Mouse (Mus musculus) limb, embryonic 12.5 days (tissue): ENCODE results near the gene Cdh18. TPM values are rescaled to one million over a fixed set of nuclear protein-coding genes. Genes with fewer than 3 reads are reported as not detected.

Source experiments
- ATAC-seq: fragments of 200-750 bp; cut with Nextera tagmentation; 2 replicates; pipeline ENCODE4 v1.8.0; 2017; ENCODE audit warnings: low read depth, moderate TSS enrichment; ENCODE audit not compliant: insufficient number of reproducible peaks, insufficient read depth, low FRiP score, low TSS enrichment
- H3K27ac ChIP-seq: fragments of 300-500 bp; sonication (generic); 2 replicates; pipeline ENCODE4 v1.5.1; 2016; ENCODE audit warnings: mild to moderate bottlenecking, moderate library complexity
- H3K27me3 ChIP-seq: fragments of 300-500 bp; sonication (generic); 2 replicates; pipeline ENCODE4 v1.6.1; 2016; ENCODE audit warnings: mild to moderate bottlenecking, moderate library complexity
- H3K36me3 ChIP-seq: fragments of 300-500 bp; sonication (generic); 2 replicates; pipeline ENCODE4 v1.6.1; 2016; ENCODE audit warnings: mild to moderate bottlenecking, moderate library complexity
- H3K4me1 ChIP-seq: fragments of 300-500 bp; sonication (generic); replicated peaks from 2 replicates; pipeline ENCODE4 v1.6.1; 2016
- H3K4me2 ChIP-seq: fragments of 300-500 bp; sonication (generic); 2 replicates; pipeline ENCODE4 v1.6.1; 2016; ENCODE audit warnings: mild to moderate bottlenecking, moderate library complexity
- H3K4me3 ChIP-seq: fragments of 300-500 bp; sonication (generic); replicated peaks from 2 replicates; pipeline ENCODE4 v1.5.1; 2016; ENCODE audit warnings: mild to moderate bottlenecking
- H3K9ac ChIP-seq: fragments of 300-500 bp; sonication (generic); replicated peaks from 2 replicates; pipeline ENCODE4 v1.6.1; 2016; ENCODE audit warnings: mild to moderate bottlenecking, moderate library complexity
- H3K9me3 ChIP-seq: fragments of 300-500 bp; sonication (generic); 2 replicates; pipeline ENCODE4 v1.6.1; 2016; ENCODE audit warnings: mild to moderate bottlenecking, moderate library complexity
- WGBS: fragments of 180-500 bp; shearing (Covaris S2); methylation state at CpG from one replicate; pipeline ENCODE4 v1.1.7; 2016; 5-methylcytosine and 5-hydroxymethylcytosine counted together
- polyA plus RNA-seq: library from polyadenylated mRNA; unstranded; fragments of >200 nt; fragmentation: Nextera tagmentation; extraction: Ambion mirVana; gene quantifications from 2 replicates; pipeline ENCODE4 v1.2.1, GENCODE M21; 2016

Cdh18 gene
- polyA plus RNA-seq, 1 experiment from 2014 or later = 0.24 TPM

DNA sequence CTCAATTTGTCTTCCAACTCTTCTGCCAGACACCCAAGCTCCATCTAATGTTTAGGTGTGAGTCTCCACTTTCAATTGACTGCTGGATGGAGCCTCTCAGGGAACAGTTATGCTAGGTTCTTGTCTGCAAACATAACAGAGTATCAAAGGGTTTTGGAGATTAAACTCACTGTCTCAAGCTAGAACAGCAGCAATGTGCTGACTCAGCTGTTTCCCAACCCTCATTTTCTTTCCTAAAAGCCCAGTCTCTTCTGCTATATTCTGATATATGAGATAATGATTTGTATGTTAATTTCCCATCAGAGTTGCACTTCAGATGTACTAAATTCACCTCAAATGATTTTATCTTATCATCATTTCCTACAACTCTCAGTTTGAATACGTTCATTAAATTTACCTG, 398.4 kb downstream of the Cdh18 start:
- Histone ChIP-seq H3K9me3 (no peaks in the 10 kb centered on the region), H3K9ac (no peak overlapping the region), H3K36me3 (no peaks in the 10 kb centered on the region), H3K4me2 (no peak overlapping the region), H3K4me3 (no peak overlapping the region), H3K27ac (no peak overlapping the region), H3K4me1 (no peaks in the 10 kb centered on the region), H3K27me3 (no peaks in the 10 kb centered on the region)
- WGBS = 86% methylated on average over 1 of the region's 1 CpGs
- ATAC-seq = no peak

DNA sequence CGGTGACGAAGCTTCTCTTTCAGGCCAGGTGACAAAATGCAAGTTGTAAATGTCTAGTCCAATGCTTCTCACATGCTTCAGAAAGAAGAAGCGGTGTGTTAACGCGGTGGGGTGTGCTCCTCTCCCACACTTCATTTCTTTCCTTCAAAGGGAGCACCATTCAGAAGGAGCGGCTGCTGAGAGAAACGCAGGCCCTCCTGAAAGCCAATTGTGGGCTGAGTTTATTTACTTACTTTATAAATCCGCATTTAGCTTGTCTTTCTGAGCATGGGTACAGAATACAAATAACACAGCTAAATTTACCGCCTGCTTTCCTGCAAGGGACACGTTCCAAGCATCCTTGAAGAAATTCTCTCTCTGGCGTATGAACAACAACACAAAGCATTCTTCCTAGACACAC, 420.6 kb downstream of the Cdh18 start:
- H3K9ac ChIP-seq = no peak overlapping the region
- no peak overlapping the region for H3K4me2 ChIP-seq
- H3K27ac ChIP-seq = no peak overlapping the region
- H3K4me1 ChIP-seq = no peaks in the 10 kb centered on the region
- H3K4me3 ChIP-seq = no peak overlapping the region
- H3K9me3 ChIP-seq = no peaks in the 10 kb centered on the region
- H3K36me3 ChIP-seq = no peaks in the 10 kb centered on the region
- no peak for ATAC-seq
- 84% methylated on average over 11 of the region's 11 CpGs for WGBS
- H3K27me3 ChIP-seq = no peaks in the 10 kb centered on the region

- Histone ChIP-seq H3K36me3 (no peaks in the 10 kb centered on the region), H3K9me3 (no peaks in the 10 kb centered on the region), H3K9ac (no peak overlapping the region), H3K4me1 (no peaks in the 10 kb centered on the region), H3K4me3 (no peak overlapping the region), H3K4me2 (no peak overlapping the region), H3K27me3 (no peaks in the 10 kb centered on the region), H3K27ac (no peak overlapping the region)
- WGBS = 82% methylated on average over 5 of the region's 5 CpGs
- ATAC-seq = no peak
Observed at GRCm38 (mm10) chr15:22980136-22980535, 431.3 kb downstream of the Cdh18 start.

DNA sequence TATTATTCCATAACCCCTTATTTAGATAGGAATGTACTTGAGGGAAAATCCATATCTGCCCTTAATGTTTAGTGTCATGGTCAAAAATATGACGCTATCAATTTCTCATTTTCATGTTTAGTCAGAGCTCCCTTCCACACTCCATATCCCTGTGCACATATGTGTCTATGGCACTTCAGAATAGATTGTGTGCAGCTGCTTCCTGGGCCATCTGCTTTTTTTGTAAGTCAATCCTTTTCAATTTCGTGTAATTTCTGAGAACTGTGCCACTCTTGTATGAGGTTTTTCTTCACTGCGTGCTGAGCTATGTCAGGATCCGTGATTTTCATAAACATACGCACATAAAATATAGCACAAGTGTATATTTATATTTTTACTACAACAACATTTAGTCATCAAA, 435.8 kb downstream of the Cdh18 start:
- Histone ChIP-seq H3K9ac (no peak overlapping the region), H3K4me2 (no peak overlapping the region)

GRCm38 (mm10) chr15:23016680-23017079, 467.9 kb downstream of the Cdh18 start:
- Histone ChIP-seq H3K4me1 (no peaks in the 10 kb centered on the region), H3K27ac (no peak overlapping the region), H3K36me3 (no peaks in the 10 kb centered on the region), H3K4me2 (no peak overlapping the region), H3K4me3 (no peak overlapping the region), H3K9ac (no peak overlapping the region), H3K9me3 (no peaks in the 10 kb centered on the region), H3K27me3 (no peaks in the 10 kb centered on the region)
- 88% methylated on average over 5 of the region's 5 CpGs for WGBS
- no peak for ATAC-seq

More for the DNA sequence above, 435.8 kb downstream of the Cdh18 start:
- Histone ChIP-seq H3K27me3 (no peaks in the 10 kb centered on the region), H3K27ac (no peak overlapping the region), H3K4me3 (no peak overlapping the region), H3K36me3 (no peaks in the 10 kb centered on the region), H3K9me3 (no peaks in the 10 kb centered on the region), H3K4me1 (no peaks in the 10 kb centered on the region)
- 88% methylated on average over 5 of the region's 5 CpGs for WGBS
- ATAC-seq = no peak

DNA sequence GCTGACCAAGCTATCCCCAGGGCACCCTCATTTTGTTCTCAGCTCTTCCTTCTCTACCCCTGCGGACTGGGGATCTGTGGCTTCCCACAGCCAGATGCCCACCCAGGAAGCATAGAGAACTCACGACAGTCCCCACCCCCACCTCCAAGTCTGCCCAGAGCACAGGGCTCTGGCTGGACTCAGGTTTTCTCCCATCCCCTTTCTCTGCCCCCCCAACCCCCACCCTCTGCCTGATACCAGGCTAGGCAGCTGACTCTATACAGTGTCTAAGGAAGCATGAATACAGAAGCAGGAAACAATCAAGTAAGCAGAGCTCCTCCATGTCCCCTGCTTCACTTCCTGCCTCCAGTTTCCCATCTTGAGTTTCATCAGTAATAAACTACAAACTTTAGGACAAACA, 472.3 kb downstream of the Cdh18 start:
- H3K4me1 ChIP-seq = no peaks in the 10 kb centered on the region
- 39% methylated on average over 2 of the region's 2 CpGs for WGBS
- no peak overlapping the region for H3K27ac ChIP-seq
- no peak overlapping the region for H3K4me3 ChIP-seq
- H3K27me3 ChIP-seq = no peaks in the 10 kb centered on the region
- no peaks in the 10 kb centered on the region for H3K36me3 ChIP-seq
- no peak for ATAC-seq
- H3K4me2 ChIP-seq = no peak overlapping the region
- H3K9ac ChIP-seq = no peak overlapping the region
- H3K9me3 ChIP-seq = no peaks in the 10 kb centered on the region

DNA sequence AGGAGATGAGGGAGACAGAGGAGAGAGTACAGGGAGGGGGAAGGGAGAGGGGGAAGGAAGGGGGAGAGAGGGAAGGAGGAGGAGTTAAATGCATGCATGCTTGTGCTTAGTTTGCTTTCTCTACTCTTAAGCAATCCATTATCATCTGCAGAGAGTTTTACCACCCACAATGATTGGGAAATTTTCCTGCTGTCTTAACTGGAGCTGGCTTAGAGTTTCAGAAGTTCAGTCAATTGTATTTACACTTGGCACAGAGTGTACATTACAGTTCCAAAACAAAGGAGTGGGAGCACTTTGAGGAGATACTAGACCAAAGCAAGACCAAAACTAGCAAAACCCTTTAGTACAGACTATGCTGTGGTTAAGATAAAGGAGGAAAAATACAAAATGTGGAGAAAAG, 473.8 kb downstream of the Cdh18 start:
- Histone ChIP-seq H3K36me3 (no peaks in the 10 kb centered on the region), H3K9me3 (no peaks in the 10 kb centered on the region), H3K4me3 (no peak overlapping the region), H3K4me1 (no peaks in the 10 kb centered on the region), H3K27ac (no peak overlapping the region), H3K9ac (no peak overlapping the region), H3K4me2 (no peak overlapping the region), H3K27me3 (no peaks in the 10 kb centered on the region)
- ATAC-seq = no peak

GRCm38 (mm10) chr15:23035551-23036207, 486.9 kb downstream of the Cdh18 start:
- 10% methylated on average over 14 of the region's 14 CpGs for WGBS
- Histone ChIP-seq H3K4me1 (peaks cover 10% of the 10 kb centered on the region), H3K27ac (no peak overlapping the region), H3K36me3 (no peaks in the 10 kb centered on the region), H3K4me3 (peak overlapping the region; percentile 40), H3K9ac (peak overlapping the region; percentile 52), H3K9me3 (no peaks in the 10 kb centered on the region), H3K27me3 (peaks cover 8% of the 10 kb centered on the region; the same call in 1 of the 2 replicates), H3K4me2 (peak overlapping the region; percentile 73)
- ATAC-seq = peak; percentile 75; the same call in 1 of the 2 replicates

- H3K4me2 ChIP-seq = peak overlapping the region; percentile 73
- WGBS = 8% methylated on average over 23 of the region's 23 CpGs
- H3K4me3 ChIP-seq = peak overlapping the region; percentile 40
- peak overlapping the region; percentile 52 for H3K9ac ChIP-seq
- no peaks in the 10 kb centered on the region for H3K36me3 ChIP-seq
- peaks cover 10% of the 10 kb centered on the region for H3K4me1 ChIP-seq
- no peak overlapping the region for H3K27ac ChIP-seq
- H3K27me3 ChIP-seq = peaks cover 8% of the 10 kb centered on the region; the same call in 1 of the 2 replicates
- H3K9me3 ChIP-seq = no peaks in the 10 kb centered on the region
- ATAC-seq = peak; percentile 99
Observed at GRCm38 (mm10) chr15:23036208-23037065, 487.6 kb downstream of the Cdh18 start.

DNA sequence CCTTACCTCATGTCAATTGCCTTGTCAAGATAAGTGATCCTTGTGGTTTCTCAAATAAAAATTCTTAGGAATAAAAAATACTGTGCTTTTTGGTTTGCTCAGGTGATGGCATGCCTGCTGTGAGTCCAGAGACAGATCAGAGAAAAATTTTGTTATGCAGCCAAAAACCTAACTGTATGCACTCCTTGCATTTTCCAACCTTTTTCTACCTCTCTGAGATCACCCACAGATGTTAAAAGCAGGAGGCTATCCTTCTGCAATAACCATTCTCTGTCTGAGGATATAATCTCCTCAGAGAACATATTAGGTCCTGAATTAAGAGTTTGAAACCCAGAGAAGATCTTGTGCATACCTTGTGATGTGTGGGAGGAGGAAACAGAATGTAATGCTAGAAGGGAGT, 488.7 kb downstream of the Cdh18 start:
- no peaks in the 10 kb centered on the region for H3K36me3 ChIP-seq
- no peak overlapping the region for H3K4me2 ChIP-seq
- no peak overlapping the region for H3K9ac ChIP-seq
- no peak for ATAC-seq
- H3K9me3 ChIP-seq = no peaks in the 10 kb centered on the region
- no peak overlapping the region for H3K4me3 ChIP-seq
- H3K4me1 ChIP-seq = peaks cover 10% of the 10 kb centered on the region
- no peak overlapping the region for H3K27ac ChIP-seq
- H3K27me3 ChIP-seq = peaks cover 8% of the 10 kb centered on the region; the same call in 1 of the 2 replicates

DNA sequence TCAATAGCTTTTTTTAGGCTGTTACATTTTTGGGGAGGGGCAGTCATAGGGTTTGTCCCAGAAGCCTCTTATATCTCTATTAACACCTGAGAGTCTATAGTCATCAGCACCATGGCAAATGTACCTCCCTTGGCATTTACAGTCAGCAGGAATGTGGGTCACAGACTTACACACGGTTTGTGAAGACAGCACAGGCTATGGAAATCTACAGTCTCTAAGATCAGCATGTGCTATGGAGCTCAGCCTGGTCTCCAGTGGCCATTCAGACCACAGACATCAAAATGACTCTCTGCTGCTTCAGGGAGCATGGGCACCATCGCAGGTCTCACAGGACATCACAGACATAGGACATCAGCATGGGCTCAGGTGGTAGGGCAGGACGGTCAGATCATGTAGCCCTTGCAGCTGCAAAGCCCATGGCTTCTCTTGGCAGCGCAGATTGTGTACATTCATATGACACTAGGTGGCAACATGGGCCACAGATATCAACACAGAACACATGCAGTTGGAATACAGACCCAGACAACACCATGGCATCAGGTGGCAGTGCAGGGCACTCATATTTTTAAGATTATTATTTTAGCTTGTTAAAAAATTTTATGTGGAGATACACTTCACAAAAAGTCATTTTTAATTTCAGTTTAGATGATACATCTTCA, 497.4 kb downstream of the Cdh18 start:
- H3K4me3 ChIP-seq = no peak overlapping the region
- no peak overlapping the region for H3K27ac ChIP-seq
- 82% methylated on average over 4 of the region's 4 CpGs for whole genome bisulfite sequencing
- no peaks in the 10 kb centered on the region for H3K27me3 ChIP-seq
- H3K4me1 ChIP-seq = no peaks in the 10 kb centered on the region
- H3K9ac ChIP-seq = no peak overlapping the region
- no peak for ATAC-seq
- H3K4me2 ChIP-seq = no peak overlapping the region
- H3K36me3 ChIP-seq = no peaks in the 10 kb centered on the region
- no peaks in the 10 kb centered on the region for H3K9me3 ChIP-seq
